Mouse (Mus musculus) lung, embryonic 14.5 days (tissue): ENCODE data around the gene Tiprl. TPM values are rescaled to one million over a fixed set of nuclear protein-coding genes. Genes with fewer than 3 reads are reported as not detected.

Experiments used
- ATAC-seq: fragments of 200-750 bp; cut with Nextera tagmentation; 2 replicates; pipeline ENCODE4 v1.8.0; 2017; ENCODE audit warnings: mild to moderate bottlenecking, moderate TSS enrichment, moderate library complexity; ENCODE audit not compliant: insufficient read depth
- DNase-seq: peaks from one replicate; pipeline ENCODE4 v3.0.0-alpha.2; 2015
- H3K27ac ChIP-seq: fragments of 300-500 bp; sonication (generic); 2 replicates; pipeline ENCODE4 v1.5.1; 2014; ENCODE audit warnings: low read depth, mild to moderate bottlenecking, moderate library complexity
- H3K27me3 ChIP-seq: fragments of 300-500 bp; sonication (generic); 2 replicates; pipeline ENCODE4 v1.6.1; 2014; ENCODE audit warnings: low read length, control low read depth; ENCODE audit not compliant: insufficient read depth
- H3K36me3 ChIP-seq: fragments of 300-500 bp; sonication (generic); 2 replicates; pipeline ENCODE4 v1.6.1; 2014; ENCODE audit warnings: control low read depth; ENCODE audit not compliant: insufficient read depth
- H3K4me1 ChIP-seq: fragments of 300-500 bp; sonication (generic); 2 replicates; pipeline ENCODE4 v1.6.1; 2014; ENCODE audit warnings: antibody characterized with exemption, control low read depth; ENCODE audit not compliant: insufficient read depth
- H3K4me2 ChIP-seq: fragments of 300-500 bp; sonication (generic); 2 replicates; pipeline ENCODE4 v1.6.1; 2014; ENCODE audit warnings: mild to moderate bottlenecking
- H3K4me3 ChIP-seq: fragments of 300-500 bp; sonication (generic); 2 replicates; pipeline ENCODE4 v1.5.1; 2014; ENCODE audit warnings: low read depth, low read length
- H3K9ac ChIP-seq: fragments of 300-500 bp; sonication (generic); 2 replicates; pipeline ENCODE4 v1.6.1; 2014
- H3K9me3 ChIP-seq: fragments of 300-500 bp; sonication (generic); 2 replicates; pipeline ENCODE4 v1.6.1; 2016; ENCODE audit warnings: low read depth, low read length, control low read depth
- CTCF ChIP-seq: IDR thresholded peaks from 2 replicates; pipeline ENCODE4 v1.5.1; 2016; ENCODE audit warnings: antibody characterized with exemption, low read depth
- WGBS: fragments of 180-500 bp; shearing (Covaris S2); extraction: QIAGEN DNeasy Blood & Tissue Kit; methylation state at CpG from one replicate; pipeline ENCODE4 v1.1.7; 2014; 5-methylcytosine and 5-hydroxymethylcytosine counted together
- polyA plus RNA-seq: library from polyadenylated mRNA; unstranded; fragments of >200 nt; fragmentation: Nextera tagmentation; extraction: Ambion mirVana; gene quantifications from 2 replicates; pipeline ENCODE4 v1.2.1, GENCODE M21; 2014

The Tiprl gene
- polyA plus RNA-seq, 1 experiment from 2014 or later: 88.3 TPM

DNA sequence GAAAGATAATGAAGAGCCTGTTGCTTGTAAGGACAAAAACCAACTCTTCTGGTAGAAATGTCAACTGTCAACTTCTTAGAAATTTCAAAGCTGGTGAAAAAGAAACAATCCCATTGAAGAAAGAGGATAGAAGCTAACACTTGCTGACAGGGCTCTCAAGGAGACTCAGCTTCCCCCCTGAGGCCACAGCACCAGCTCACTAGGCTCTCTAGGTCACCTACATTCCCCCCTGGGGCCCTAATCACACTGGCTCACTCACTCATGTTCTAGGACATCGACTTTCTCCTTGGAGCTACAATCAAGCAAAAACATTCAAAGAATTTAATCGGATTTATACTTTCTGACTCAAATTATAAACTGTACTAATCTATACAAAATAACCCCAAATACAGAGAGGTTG, 3.0 kb downstream of the Tiprl start:
- no peaks in the 10 kb centered on the region for H3K9me3 ChIP-seq
- no peak for TF ChIP-seq CTCF
- no peak overlapping the region for H3K4me2 ChIP-seq
- no peaks in the 10 kb centered on the region for H3K36me3 ChIP-seq
- peaks cover 7% of the 10 kb centered on the region; the same call in 1 of the 2 replicates for H3K4me1 ChIP-seq
- H3K4me3 ChIP-seq: no peak overlapping the region
- ATAC-seq: no peak
- 66% methylated on average over 2 of the region's 2 CpGs for WGBS
- H3K27ac ChIP-seq: no peak overlapping the region
- H3K27me3 ChIP-seq: no peaks in the 10 kb centered on the region
- H3K9ac ChIP-seq: no peak overlapping the region
- no peak for DNase-seq

DNA sequence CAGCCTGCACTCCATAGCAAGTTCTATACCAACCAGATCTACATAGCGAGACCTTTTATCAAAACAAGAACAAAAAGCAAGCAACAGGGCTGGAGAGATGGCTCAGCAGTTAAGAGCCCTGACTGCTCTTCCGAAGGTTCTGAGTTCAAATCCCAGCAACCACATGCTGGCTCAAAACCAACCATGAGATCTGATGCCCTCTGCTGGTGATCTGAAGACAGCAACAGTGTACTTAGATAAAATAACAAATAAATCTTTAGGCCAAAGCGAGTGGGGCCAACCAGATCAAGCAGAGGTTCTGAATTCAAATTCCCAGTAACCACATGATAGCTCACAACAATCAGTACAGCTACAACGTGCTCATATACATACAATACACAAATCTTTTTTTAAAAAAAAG, 6.1 kb downstream of the Tiprl start:
- peak; percentile 18; the same call in 1 of the 2 replicates for TF ChIP-seq CTCF
- Histone ChIP-seq H3K27ac (no peak overlapping the region), H3K4me2 (no peak overlapping the region), H3K4me1 (peaks cover 4% of the 10 kb centered on the region; the same call in 1 of the 2 replicates), H3K9ac (no peak overlapping the region), H3K4me3 (no peak overlapping the region), H3K36me3 (peaks cover 9% of the 10 kb centered on the region), H3K27me3 (no peaks in the 10 kb centered on the region), H3K9me3 (no peaks in the 10 kb centered on the region)
- 94% methylated on average over 4 of the region's 4 CpGs for WGBS
- DNase-seq (no peak), ATAC-seq (no peak)

DNA sequence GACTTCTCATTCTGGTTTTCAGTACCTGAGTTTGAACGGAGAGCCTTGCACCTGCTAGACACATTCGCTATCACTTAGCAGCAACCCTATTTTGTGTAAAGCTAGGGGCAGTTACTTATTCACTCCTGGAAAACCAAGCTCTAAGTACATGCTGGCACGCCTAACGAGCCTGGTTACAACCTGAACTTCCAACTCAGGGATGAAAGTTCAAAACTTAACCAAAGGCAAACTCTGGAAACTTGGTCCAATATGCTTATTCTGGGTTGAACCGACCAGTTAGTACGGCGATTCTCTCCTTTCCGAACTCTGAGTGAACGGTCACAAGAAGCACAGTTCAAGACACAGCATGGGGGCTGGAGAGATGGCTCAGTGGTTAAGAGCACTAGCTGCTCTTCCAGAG, 7.2 kb downstream of the Tiprl start:
- H3K36me3 ChIP-seq: peaks cover 20% of the 10 kb centered on the region
- TF ChIP-seq CTCF: no peak
- no peak overlapping the region for H3K9ac ChIP-seq
- no peak overlapping the region for H3K4me2 ChIP-seq
- H3K27ac ChIP-seq: no peak overlapping the region
- ATAC-seq (no peak), DNase-seq (no peak)
- H3K4me1 ChIP-seq: no peaks in the 10 kb centered on the region
- WGBS: 95% methylated on average over 9 of the region's 9 CpGs
- no peak overlapping the region for H3K4me3 ChIP-seq
- no peaks in the 10 kb centered on the region for H3K9me3 ChIP-seq
- H3K27me3 ChIP-seq: no peaks in the 10 kb centered on the region

DNA sequence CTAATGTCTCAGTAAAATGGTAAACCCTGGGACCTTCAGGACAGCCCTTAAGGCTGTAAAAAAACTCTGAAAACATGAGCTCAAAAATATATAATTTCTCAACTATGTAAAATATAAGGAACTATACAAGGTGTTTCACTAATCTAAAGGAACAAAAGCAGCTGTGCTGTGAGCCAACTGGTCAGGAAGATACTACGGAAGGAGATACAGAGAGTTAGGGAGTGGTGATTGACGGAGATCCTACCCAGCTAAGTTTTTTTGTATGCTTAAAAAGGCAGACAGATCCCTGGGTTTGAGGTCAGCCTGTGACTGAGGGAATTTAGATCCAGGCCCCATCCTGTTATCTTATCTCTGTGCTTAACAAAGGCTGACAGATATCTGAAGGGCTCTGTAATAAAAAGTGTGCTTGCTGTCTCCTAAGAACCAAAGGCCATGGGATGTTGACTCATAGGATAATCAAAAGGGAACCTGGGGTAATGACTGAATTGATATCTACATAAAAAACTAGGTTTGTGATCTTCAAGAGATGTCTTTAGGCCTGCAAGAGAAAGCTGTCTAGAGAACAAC, 19.7 kb downstream of the Tiprl start:
- H3K4me3 ChIP-seq: no peak overlapping the region
- peaks cover 72% of the 10 kb centered on the region for H3K36me3 ChIP-seq
- no peak overlapping the region for H3K27ac ChIP-seq
- no peaks in the 10 kb centered on the region for H3K9me3 ChIP-seq
- 64% methylated on average over 2 of the region's 2 CpGs for WGBS
- no peaks in the 10 kb centered on the region for H3K4me1 ChIP-seq
- ATAC-seq (no peak), DNase-seq (no peak)
- H3K27me3 ChIP-seq: no peaks in the 10 kb centered on the region
- no peak for TF ChIP-seq CTCF
- H3K4me2 ChIP-seq: no peak overlapping the region
- no peak overlapping the region for H3K9ac ChIP-seq

DNA sequence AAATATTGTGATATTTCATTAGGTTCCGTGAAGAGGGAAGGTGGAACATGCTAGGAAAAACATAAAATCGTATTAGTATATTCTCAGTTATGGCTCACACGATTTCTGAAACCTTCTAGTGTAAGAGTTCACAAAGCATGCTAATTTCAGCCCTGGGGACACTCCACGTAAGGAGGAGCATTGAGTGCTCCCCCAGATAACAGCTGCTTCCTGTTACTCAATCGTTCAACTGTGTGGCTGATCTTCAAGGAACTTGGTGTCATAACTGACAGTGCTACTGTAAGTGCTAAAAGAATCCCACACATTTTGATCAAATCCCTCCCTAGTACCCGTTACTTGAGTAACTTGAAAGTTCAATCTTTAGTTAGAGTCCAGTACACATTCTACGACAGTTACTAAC, 21.0 kb downstream of the Tiprl start:
- WGBS: 72% methylated on average over 7 of the region's 7 CpGs
- Histone ChIP-seq H3K9ac (no peak overlapping the region), H3K9me3 (no peaks in the 10 kb centered on the region), H3K4me1 (no peaks in the 10 kb centered on the region), H3K27me3 (no peaks in the 10 kb centered on the region), H3K27ac (no peak overlapping the region), H3K36me3 (peaks cover 59% of the 10 kb centered on the region), H3K4me3 (no peak overlapping the region), H3K4me2 (no peak overlapping the region)
- TF ChIP-seq CTCF: no peak
- ATAC-seq (no peak), DNase-seq (no peak)

DNA sequence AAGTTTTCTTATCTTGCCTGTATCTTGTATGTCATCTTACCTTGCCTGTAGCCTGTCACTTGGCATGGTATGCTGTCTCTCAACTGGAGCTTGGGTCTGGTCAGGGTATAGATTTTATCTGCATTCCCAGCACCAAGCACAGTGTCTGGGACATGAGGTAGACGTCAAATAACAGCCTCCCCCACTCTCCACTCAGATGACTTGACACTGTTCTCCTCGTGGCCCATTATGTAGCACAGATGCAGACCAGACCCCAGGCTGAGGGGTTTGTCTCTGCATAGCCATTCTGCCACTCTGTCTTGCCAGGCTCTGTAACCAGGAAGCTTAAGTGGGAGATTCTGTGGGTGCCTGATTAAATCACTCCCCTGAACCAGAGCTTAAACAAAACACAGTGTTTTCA, 31.2 kb downstream of the Tiprl start:
- no peaks in the 10 kb centered on the region for H3K27me3 ChIP-seq
- no peak overlapping the region for H3K9ac ChIP-seq
- WGBS: 10% methylated on average over 2 of the region's 2 CpGs
- H3K27ac ChIP-seq: no peak overlapping the region
- H3K4me3 ChIP-seq: no peak overlapping the region
- no peaks in the 10 kb centered on the region for H3K4me1 ChIP-seq
- no peak for DNase-seq
- no peaks in the 10 kb centered on the region for H3K9me3 ChIP-seq
- no peak overlapping the region for H3K4me2 ChIP-seq
- no peaks in the 10 kb centered on the region for H3K36me3 ChIP-seq
- no peak for ATAC-seq
- no peak for TF ChIP-seq CTCF

- ATAC-seq (no peak), DNase-seq (no peak)
- no peak overlapping the region for H3K9ac ChIP-seq
- no peak for TF ChIP-seq CTCF
- H3K27me3 ChIP-seq: no peaks in the 10 kb centered on the region
- no peak overlapping the region for H3K4me3 ChIP-seq
- no peaks in the 10 kb centered on the region for H3K9me3 ChIP-seq
- 19% methylated on average over 2 of the region's 2 CpGs for WGBS
- no peaks in the 10 kb centered on the region for H3K36me3 ChIP-seq
- H3K27ac ChIP-seq: no peak overlapping the region
- no peaks in the 10 kb centered on the region for H3K4me1 ChIP-seq
- no peak overlapping the region for H3K4me2 ChIP-seq
These were observed 33.2 kb downstream of the Tiprl start for GRCm38 (mm10) chr1:165203488-165204035.
